Mouse (Mus musculus): ENCODE results near the gene Fam111a.

Fam111a gene

DNA sequence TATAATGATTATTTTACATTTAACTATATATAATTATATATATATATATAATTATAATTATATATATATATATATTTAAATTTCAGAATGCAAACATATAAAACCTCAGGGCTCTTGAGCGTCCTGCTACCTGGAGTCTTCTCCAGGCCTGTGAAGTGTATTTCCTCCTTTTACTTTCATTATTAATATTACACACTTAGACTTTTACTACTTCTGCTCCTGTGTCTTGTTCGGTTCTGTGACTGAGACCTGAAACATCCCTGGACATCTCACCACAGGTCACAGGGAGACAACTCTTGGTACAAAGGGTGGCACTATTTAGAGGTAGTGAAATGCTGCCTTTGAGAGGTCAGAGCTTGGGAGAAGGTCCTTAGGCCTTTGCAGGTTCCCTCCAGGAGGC, 10.8 kb downstream of the Fam111a start:
- DNase-seq (ENCODE audit: extremely low read depth, insufficient read length, low spot score), result no peak

GRCm38 (mm10) chr19:12558219-12558618, 12.7 kb downstream of the Fam111a start:
- no peak for DNase-seq (ENCODE audit: extremely low read depth, insufficient read length, low spot score)

DNA sequence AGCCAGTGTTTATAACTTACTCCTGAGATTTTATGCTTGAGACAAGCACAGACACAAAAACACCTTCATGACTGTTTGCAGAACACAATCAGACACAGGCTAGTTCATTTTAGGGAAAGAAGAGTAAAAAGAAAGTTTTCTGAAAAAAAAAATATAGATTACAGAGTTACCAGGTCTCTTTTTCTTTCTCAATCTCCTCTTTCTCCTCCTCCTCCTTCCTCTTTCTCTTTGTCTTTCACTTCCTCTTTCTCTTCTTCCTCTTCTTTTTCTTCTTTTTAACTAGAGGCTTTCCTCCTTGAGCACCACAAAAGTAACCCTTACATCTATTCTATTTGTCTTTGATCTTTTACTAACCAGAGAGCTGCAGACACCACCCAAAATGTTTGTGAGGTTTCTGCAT, 18.7 kb downstream of the Fam111a start:
- no peak for DNase-seq (ENCODE audit: extremely low read depth, insufficient read length, low spot score)

- DNase-seq (ENCODE audit: extremely low read depth, insufficient read length, low spot score), result no peak
These were observed 21.5 kb downstream of the Fam111a start for GRCm38 (mm10) chr19:12567011-12567410.

- no peak for DNase-seq (ENCODE audit: extremely low read depth, insufficient read length, low spot score)
These were observed 25.3 kb downstream of the Fam111a start for GRCm38 (mm10) chr19:12570866-12571265.

- no peak for DNase-seq (ENCODE audit: extremely low read depth, insufficient read length, low spot score)
These were observed 26.1 kb downstream of the Fam111a start for GRCm38 (mm10) chr19:12571687-12572086.

- DNase-seq (ENCODE audit: extremely low read depth, insufficient read length, low spot score), result no peak
These were observed 27.2 kb downstream of the Fam111a start for GRCm38 (mm10) chr19:12572614-12573265.

- DNase-seq (ENCODE audit: extremely low read depth, insufficient read length, low spot score), result peak; percentile 87
These were observed 27.9 kb downstream of the Fam111a start for GRCm38 (mm10) chr19:12573266-12574011.

- DNase-seq (ENCODE audit: extremely low read depth, insufficient read length, low spot score), result peak; percentile 42
These were observed 28.5 kb downstream of the Fam111a start for GRCm38 (mm10) chr19:12574012-12574407.

DNA sequence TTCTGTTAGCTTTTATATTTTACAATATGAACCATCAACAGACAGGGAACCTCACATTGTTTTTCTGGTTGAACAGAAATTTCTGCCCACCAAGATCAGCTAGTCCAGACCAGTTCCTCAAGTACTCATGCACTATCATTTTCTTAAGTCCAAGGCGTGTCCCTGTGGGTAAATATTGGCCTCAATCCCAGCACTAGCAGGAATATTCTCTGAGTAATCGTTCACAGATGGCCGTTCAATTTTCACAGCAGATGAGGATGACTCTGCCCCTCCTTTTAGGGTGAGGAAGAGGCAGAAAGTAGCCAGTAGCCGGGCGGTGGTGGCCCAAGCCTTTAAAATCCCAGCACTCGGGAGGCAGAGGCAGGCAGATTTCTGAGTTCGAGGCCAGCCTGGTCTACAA, 29.6 kb downstream of the Fam111a start:
- DNase-seq (ENCODE audit: extremely low read depth, insufficient read length, low spot score), result peak; percentile 60

DNA sequence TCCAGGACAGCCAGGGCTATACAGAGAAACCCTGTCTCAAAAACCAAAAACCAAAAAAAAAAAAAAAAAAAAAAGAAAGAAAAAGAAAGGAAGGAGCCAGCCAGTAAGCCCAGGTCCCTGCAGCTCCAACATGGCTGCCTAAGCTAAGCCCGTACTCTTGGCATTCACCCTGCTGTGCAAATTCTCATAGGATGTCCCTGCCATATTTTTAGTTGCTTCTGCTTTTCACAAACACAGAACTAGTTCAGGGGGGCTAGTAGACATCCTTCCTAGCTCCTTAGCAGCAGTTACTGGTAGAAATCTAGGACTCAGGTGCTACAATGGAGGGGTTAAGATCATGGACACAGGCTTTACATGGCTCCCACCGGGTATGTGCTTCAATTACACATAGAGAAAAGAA, 30.0 kb downstream of the Fam111a start:
- DNase-seq (ENCODE audit: extremely low read depth, insufficient read length, low spot score), result no peak

- DNase-seq (ENCODE audit: extremely low read depth, insufficient read length, low spot score), result no peak
These were observed 31.1 kb downstream of the Fam111a start for GRCm38 (mm10) chr19:12576639-12577038.

DNA sequence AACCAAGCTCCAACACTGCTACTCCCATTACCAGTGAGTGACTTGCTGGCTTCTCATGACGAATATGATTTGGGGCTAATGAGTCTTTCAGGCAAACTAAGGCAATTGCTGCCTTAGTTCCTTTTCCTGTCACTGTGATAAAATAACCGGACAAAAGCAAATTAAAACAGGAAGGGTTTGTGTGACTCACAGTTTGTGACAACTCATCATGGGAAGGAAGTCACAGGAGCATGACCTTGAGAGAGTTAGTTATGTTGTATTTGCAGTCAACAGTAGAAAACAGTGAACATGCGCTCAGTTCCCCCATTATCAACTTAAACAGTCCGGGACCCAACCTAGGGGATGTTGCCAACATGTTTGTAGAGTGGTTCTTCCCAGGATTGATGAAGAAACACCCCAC, 39.8 kb downstream of the Fam111a start:
- no peak for DNase-seq (ENCODE audit: extremely low read depth, insufficient read length, low spot score)

- peak; percentile 30 for DNase-seq (ENCODE audit: extremely low read depth, insufficient read length, low spot score)
These were observed 46.4 kb downstream of the Fam111a start for GRCm38 (mm10) chr19:12591908-12592307.

DNA sequence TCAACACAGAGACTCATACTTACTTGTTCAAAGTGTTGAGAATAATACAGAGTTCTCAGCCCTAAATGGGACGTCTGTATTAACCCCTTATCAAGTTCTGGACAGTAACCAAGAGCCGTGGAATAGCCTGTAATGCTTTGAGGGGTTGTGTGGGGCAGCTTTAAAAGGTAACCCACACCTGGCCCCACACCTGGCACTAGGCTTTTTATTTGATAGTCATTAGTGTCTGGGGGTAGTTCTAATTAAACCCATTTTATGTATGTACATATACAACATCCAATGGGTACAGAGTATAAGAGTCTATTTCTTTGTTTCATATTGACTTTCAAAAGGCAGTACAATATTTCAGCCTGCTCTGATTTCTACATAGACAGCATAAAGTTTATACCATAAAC, 49.6 kb downstream of the Fam111a start:
- no peak for DNase-seq (ENCODE audit: extremely low read depth, insufficient read length, low spot score)

DNA sequence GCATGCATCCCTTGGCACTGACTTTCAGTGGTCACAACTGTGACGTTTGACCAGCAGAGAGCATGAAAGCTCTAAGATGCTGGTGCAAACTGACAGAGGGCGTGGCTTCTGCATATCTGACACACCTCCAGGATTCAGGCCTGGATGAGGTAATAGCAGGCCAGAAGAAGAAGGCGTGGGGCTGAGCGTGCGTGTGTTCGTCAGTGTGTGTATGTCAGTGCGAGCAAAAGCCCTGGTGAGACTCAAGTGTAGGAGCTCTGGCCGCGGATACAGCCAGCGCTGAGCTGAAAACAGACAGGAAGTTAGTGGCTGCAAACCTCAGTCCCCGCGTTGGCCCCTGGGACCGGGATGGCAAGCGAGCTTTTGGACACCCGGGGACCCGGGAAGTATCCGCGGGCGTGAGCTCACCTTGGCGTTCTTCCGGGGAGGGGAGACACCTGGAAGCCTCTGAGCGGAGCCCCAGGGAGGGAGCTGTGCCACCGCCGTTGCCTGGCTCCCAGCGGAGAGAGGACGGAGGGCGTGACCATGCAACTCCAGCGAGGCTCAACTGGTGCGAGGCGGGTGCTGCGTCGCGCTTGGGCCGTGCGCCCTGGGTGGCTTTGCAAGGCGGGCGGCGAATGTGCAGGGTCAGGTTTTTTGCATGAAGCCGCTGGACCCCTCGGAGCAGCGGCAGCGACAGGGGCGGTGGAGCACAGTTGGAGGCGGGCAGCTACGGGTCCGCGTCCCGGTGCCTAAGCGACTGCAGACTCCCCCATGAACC, 50.2 kb downstream of the Fam111a start:
- peak; percentile 16 for DNase-seq (ENCODE audit: extremely low read depth, insufficient read length, low spot score)

DNA sequence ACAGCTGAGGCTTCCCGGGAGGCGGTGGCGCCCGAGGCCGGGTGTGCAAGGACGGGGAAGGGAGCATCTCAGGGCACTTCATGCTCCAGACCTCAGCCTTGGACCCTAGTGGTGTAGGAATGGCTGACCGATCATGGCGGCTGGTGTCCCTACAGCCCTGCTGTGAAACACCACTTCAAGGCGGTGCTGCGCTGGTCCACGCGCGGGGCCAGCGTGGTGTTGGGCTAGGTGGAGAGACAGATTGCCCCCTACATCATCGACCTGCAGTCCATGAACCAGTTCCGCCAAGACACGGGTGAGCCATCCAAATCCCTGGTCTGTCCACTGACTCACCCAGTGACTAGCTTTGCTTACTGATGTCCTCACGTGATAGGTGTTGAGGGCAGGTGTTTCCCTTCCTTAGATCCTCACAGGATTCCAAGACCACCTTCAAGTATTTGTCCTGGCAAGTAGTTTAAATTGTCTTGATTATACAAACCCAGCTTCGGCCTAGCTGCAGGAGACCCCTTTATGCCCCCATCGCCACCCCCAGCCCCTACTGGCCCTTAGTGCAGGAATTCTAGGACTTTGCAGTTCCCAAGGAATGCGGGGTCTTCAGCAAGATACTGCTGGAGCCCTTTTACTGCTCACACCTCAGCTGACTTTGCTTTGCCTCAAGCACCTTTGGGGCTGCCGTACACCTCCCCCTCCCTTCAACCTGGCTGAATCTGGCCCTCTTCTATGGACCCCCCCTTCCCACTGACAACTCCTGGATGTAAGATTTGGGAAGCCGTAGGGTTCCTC, 50.9 kb downstream of the Fam111a start:
- no peak for DNase-seq (ENCODE audit: extremely low read depth, insufficient read length, low spot score)

GRCm38 (mm10) chr19:12597073-12597405, 51.5 kb downstream of the Fam111a start:
- no peak for DNase-seq (ENCODE audit: extremely low read depth, insufficient read length, low spot score)

DNA sequence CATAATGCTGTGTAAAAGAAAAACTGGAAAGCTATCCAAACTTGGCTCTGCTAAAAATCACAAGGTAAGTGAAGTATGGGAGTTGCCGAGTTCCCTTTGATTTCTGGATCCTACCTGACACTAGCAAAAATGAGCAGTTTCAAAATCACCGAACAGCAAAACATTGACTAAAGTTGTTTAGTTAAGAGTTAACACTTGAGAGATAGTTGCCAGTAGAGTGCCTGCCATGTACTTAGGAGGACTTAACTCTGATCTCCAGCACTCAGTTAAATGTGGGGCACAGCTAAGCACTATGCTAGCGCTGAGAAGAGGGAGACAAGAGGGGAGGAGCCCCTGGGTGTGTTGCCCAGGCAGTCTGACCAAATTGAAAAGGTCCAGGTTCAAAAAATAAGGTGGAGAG, 53.1 kb downstream of the Fam111a start:
- no peak for DNase-seq (ENCODE audit: extremely low read depth, insufficient read length, low spot score)

DNA sequence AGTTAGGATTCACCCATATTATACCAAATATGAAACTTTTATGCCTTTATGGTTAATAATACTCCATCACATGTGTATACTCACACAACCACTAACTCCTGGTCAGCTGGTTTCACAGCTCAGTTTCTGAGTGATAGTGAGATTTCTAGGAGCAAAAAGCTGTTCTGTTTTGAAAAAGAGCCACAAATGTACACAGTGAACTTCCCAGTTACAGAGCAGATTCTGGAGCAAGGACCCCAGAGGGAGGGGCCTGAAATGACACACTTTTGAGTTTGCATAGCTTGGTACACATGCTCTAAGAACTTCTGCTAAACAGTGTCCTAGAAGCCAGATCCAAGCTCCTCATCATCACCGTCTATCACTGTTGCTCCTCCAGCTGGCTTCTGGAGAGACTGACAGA, 54.1 kb downstream of the Fam111a start, which contains the start of gene Gm4952:
Gm4952 (plus strand) TSS at position 301 of the 400 bp plus-strand sequence.
- no peak for DNase-seq (ENCODE audit: extremely low read depth, insufficient read length, low spot score)
